Mouse (Mus musculus): Measurements from ENCODE around the gene Lrrc2. TPM values are rescaled to one million over a fixed set of nuclear protein-coding genes. Genes with fewer than 3 reads are reported as not detected.

The Lrrc2 gene
- total RNA-seq, 2 experiments from 2014 or later, result not detected

- no peak for ATAC-seq (replicated peaks; ENCODE audit: low FRiP score, poor library complexity, severe bottlenecking)
Observed at GRCm38 (mm10) chr9:110946548-110947044, 4.7 kb upstream of the Lrrc2 start.

- no peak for ATAC-seq (replicated peaks; ENCODE audit: low FRiP score, poor library complexity, severe bottlenecking)
Observed at GRCm38 (mm10) chr9:110947261-110947661, 4.1 kb upstream of the Lrrc2 start.

- no peak for ATAC-seq (replicated peaks; ENCODE audit: low FRiP score, poor library complexity, severe bottlenecking)
Observed at GRCm38 (mm10) chr9:110947900-110948299, 3.4 kb upstream of the Lrrc2 start.

DNA sequence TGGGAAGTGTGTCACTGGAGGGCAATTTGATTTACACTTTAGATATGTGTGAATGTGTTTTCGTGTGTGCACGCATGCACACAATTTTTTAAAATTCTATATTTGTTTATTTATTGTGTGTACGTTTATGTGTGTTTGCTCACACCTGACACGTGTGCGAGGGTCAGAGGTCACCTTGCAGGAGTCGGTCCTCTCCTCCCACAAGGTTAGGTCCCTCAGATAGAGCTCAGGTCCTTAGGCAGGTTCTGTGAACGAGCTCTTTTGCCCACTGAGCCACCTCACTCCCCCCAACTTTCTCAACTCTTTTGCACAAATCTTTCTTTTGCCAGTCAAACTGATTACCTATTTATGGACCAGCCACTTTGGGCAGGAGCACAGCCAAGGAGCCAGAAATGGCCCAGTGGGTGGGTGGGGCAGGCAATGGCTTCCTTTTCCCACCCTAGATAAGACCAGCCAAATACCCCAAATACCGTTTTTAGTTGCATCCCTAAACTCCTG, 2.5 kb upstream of the Lrrc2 start:
- no peak for ATAC-seq (replicated peaks; ENCODE audit: low FRiP score, poor library complexity, severe bottlenecking)

GRCm38 (mm10) chr9:110950109-110950508, 1.2 kb upstream of the Lrrc2 start:
- no peak for ATAC-seq (replicated peaks; ENCODE audit: low FRiP score, poor library complexity, severe bottlenecking)

GRCm38 (mm10) chr9:110951866-110952265, 521 bp downstream of the Lrrc2 start:
- no peak for ATAC-seq (replicated peaks; ENCODE audit: low FRiP score, poor library complexity, severe bottlenecking)

- no peak for ATAC-seq (replicated peaks; ENCODE audit: low FRiP score, poor library complexity, severe bottlenecking)
Observed at GRCm38 (mm10) chr9:110952398-110952797, 1.1 kb downstream of the Lrrc2 start.

- ATAC-seq (replicated peaks; ENCODE audit: low FRiP score, poor library complexity, severe bottlenecking), result no peak
Observed at GRCm38 (mm10) chr9:110952931-110953549, 1.7 kb downstream of the Lrrc2 start.

GRCm38 (mm10) chr9:110953550-110954461, 2.5 kb downstream of the Lrrc2 start:
- ATAC-seq (replicated peaks; ENCODE audit: low FRiP score, poor library complexity, severe bottlenecking), result no peak

GRCm38 (mm10) chr9:110954681-110955445, 3.5 kb downstream of the Lrrc2 start:
- no peak for ATAC-seq (replicated peaks; ENCODE audit: low FRiP score, poor library complexity, severe bottlenecking)

DNA sequence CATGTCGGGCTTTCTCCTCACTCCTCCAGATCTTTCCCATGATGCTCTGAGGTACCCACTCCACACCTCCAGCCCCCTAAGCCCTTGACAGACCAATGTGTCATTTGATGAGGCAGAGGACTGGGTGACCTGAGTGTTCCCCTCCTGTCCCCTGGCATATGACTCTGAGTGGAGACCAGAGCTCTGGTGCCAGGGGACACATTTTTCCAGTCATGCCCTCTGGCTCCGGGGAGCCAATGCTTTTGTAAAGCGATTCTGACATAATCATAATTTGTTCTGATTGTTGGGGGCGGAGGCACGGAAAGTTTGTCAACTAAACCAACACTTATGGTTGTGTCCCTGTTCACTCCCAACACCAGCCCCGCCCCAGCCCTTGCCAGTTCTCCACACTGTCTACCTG, 4.6 kb downstream of the Lrrc2 start:
- no peak for ATAC-seq (replicated peaks; ENCODE audit: low FRiP score, poor library complexity, severe bottlenecking)

DNA sequence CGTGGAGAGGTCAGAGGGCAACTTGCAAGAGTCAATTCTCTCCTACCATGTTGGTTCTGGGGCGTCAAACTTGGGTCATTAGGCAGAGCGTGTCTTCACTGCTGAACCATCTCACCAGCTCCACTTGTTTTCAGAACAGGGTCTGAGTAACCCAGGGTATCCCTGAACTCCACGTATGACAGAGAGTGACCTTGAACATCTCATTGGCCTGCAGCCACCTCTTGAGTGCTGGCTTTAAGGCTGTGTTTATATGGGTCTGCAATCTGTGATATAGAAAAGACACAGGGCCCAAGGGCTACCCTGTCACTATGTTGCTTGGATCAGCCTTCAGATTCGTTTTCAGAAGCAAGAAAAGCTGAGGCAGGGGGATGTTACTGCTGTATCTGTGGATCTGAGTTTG, 8.3 kb downstream of the Lrrc2 start:
- no peak for ATAC-seq (replicated peaks; ENCODE audit: low FRiP score, poor library complexity, severe bottlenecking)

DNA sequence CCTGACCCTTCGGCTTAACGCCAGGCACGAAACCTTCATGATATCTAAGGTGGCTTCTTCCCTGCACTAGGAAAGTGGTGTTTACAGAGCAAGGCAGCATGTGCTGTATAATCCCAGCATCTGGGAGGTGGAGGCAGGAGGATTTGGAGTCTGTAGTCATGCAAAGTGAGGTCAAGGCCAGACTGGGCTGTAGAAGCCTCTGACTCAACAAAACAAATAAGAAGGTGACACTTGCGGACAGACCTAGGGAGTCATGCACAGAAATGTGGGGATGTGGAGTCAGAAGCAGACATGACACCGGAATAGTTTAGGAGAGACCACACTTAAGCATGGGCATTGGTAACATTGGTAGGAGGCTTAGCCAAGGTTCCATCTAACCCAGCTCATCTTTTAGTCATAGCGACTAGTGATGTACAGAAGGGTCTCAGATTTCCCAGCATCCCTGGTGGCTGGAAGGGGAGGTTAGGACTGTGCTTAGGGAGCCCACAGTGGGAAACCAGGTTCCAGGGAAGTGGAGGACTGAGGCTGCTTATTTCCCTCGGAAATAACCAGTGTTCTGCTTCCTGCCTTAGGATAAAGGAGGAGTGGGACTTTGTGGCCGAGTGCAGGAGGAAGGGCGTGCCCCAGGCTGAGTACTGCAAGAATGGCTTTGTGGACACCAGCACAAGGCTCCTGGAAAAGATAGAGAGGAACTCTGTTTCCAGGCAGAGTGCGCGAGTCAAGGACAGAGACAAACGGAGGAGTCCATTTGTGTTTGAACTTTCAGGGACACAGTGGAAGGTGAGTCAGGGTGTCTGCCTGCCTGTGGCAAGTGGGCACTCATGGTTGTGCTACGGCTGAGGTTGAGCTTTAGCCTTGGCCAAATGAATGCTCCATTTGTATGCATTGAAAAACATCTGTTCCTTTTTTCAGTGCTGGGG, 9.1 kb downstream of the Lrrc2 start:
- no peak for ATAC-seq (replicated peaks; ENCODE audit: low FRiP score, poor library complexity, severe bottlenecking)

GRCm38 (mm10) chr9:110961386-110961785, 10.0 kb downstream of the Lrrc2 start:
- no peak for ATAC-seq (replicated peaks; ENCODE audit: low FRiP score, poor library complexity, severe bottlenecking)

- ATAC-seq (replicated peaks; ENCODE audit: low FRiP score, poor library complexity, severe bottlenecking), result no peak
Observed at GRCm38 (mm10) chr9:110963566-110964115, 12.3 kb downstream of the Lrrc2 start.

DNA sequence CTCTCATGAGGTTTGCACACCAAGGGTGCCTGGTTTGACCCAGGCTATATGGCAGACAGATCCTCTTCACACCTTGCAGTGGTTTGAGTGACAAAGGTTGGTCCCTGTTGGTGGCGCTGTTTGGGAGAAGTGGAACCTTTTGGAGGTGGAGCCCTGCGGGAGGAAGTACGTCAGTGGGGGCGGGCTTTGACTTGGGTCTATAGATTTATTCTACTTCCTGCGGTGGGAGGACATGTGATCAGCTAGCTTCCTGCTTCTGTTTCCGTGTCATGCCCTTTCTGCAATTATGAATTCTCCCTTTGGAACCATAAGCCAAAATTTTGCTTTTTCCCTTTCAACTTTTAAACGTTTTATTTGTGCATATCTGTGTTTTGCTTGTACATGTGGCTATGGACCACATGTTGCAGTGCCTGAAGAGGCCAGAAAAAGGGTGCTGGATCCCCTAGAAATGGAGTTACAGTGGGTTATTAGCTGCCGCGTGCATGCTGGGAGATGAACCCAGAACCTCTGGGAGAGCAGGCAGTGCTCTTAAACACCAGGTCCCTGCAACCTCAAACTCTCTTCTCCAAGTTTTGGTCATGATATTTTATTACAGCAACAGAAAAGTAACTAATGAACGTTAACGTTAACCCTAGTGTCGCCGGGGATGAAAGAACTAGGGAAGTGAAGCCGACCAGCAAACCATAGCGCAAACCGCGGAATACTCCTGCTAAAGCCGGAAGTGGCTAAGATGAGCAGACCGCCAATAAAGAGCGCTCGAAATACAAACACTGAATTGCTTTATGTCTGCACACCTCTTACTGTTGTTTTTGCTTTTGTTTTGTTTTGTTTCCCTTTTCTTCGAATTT, 13.9 kb downstream of the Lrrc2 start:
- ATAC-seq (replicated peaks; ENCODE audit: low FRiP score, poor library complexity, severe bottlenecking), result no peak

GRCm38 (mm10) chr9:110965910-110966231, 14.5 kb downstream of the Lrrc2 start:
- ATAC-seq (replicated peaks; ENCODE audit: low FRiP score, poor library complexity, severe bottlenecking), result no peak

DNA sequence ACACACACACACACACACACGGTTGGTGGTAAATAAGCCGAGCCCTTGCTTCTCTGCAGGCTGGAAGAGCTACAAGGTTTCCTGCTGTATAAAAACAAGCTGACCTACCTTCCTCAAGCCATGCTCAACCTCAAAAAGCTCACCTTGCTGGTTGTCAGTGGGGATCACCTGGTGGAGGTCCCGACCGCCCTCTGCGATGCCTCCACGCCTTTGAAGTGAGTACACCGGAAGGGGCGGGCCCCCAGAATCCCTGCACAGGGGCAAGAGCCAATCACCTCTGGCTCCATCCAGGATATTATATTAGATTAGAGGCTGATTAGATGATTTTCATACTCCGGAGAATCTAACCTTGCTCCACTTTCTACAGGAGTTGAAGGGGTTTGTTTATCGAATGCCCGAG, 28.1 kb downstream of the Lrrc2 start:
- ATAC-seq (replicated peaks; ENCODE audit: low FRiP score, poor library complexity, severe bottlenecking), result no peak
